In the genomic region with DNA sequence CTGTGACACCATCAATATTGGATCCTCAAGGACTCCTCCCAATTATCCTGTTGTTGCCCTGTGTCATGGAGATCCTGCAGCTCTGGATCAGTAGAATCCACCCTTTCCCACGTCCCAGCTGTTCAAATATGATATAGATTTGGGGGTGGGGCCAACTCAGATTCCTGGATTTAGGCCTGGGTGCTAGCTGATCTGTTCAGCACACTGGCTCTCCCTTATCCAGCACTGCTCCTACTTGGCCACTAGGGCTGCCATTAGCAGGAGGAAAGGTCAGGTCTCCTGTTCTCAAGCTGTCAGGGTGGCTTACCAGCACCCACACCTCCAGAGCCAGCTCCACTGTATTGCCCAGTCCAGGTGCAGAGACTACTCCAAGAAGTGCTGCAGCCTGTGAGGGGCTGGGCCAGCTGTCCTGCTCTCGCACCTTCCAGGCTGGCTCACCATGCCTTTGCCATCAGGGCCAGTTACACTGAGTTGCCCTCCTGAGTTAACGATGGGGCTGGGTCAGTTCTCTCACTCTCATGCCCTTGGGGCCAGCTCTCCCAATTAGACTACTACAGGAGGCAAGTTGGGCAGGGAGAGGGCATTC, we compare ENCODE assay signal across 12 mouse cellular contexts. TPM values are rescaled to one million over a fixed set of nuclear protein-coding genes. Genes with fewer than 3 reads are reported as not detected.
DNase-seq lines count a peak whose midpoint lies in the region; ATAC-seq and TF ChIP-seq lines count a peak whose summit lies in the region.
"Had no signal": no experiment of that assay in that cellular context is flagged by ENCODE, and none has a peak within 500 bp of the region (broad histone marks: within the 10 kb centered on the region; RNA-seq: fewer than 3 reads in every experiment).

No protein-coding gene starts in this region.

- 80% methylated on average over 3 of the region's 3 CpGs for WGBS in heart, adult 2 months
- WGBS in heart, embryonic 12.5 days = 64% methylated on average over 3 of the region's 3 CpGs
- 72% methylated on average over 3 of the region's 3 CpGs for WGBS in lung, adult 2 months
- 70% methylated on average over 3 of the region's 3 CpGs for WGBS in hindbrain, embryonic 10.5 days

- TF ChIP-seq POLR2A in heart, adult 2 months (IDR thresholded peaks at IDR 0.05; ENCODE audit: insufficient read depth, low read depth, low read length) = no peak
- no peak for TF ChIP-seq POLR2A in lung, adult 2 months (IDR thresholded peaks at IDR 0.05; ENCODE audit: borderline replicate concordance, extremely low read depth, low read depth, low read length)
- no peak for TF ChIP-seq POLR2A in ES-Bruce4 (IDR thresholded peaks at IDR 0.05; ENCODE audit: insufficient read depth, low read length)

- no peak for DNase-seq in heart, adult 2 months
- DNase-seq in lung, adult 2 months = no peak
- no peak for DNase-seq in lung, postnatal 4 days
- no peak for DNase-seq in left cerebral cortex, adult 8-10 months (ENCODE audit: low spot score in 2 of 2)
- no peak for DNase-seq in hindbrain, embryonic 10.5 days (ENCODE audit: low spot score)
- DNase-seq: adrenal gland, adult 8-10 months; midbrain, embryonic 14.5 days; right cerebral cortex, postnatal 25 days had no signal

- intact Hi-C loops in heart, adult 2 months (cut with DNase I) = no loop called here

- H3K79me2 ChIP-seq in heart, adult 2 months (replicated peaks; ENCODE audit: control insufficient read depth, insufficient read depth, low read length) = no peaks in the 10 kb centered on the region

- H3K36me3 ChIP-seq in heart, adult 2 months (ENCODE audit: control insufficient read depth, insufficient read depth, low read length) = no peaks in the 10 kb centered on the region
- no peaks in the 10 kb centered on the region for H3K36me3 ChIP-seq in heart, embryonic 12.5 days
- no peaks in the 10 kb centered on the region for H3K36me3 ChIP-seq in ES-Bruce4 (ENCODE audit: control insufficient read depth, insufficient read depth, low read length, poor library complexity, severe bottlenecking)
- no peaks in the 10 kb centered on the region for H3K36me3 ChIP-seq in hindbrain, embryonic 10.5 days
- H3K36me3 ChIP-seq: neural tube, embryonic 15.5 days had no signal

- no peak for ATAC-seq in heart, embryonic 12.5 days (ENCODE audit: insufficient number of reproducible peaks, low FRiP score)
- ATAC-seq in erythroid progenitor cell, adult 5-6 weeks (replicated peaks; ENCODE audit: low FRiP score, poor library complexity, severe bottlenecking) = peak; percentile 72

- H3K4me2 ChIP-seq in heart, embryonic 12.5 days = no peak overlapping the region
- H3K4me2 ChIP-seq: neural tube, embryonic 15.5 days had no signal

- peak; percentile 29 for TF ChIP-seq CTCF in heart, adult 2 months (IDR thresholded peaks at IDR 0.05)
- peak; percentile 32; the same call in 1 of the 2 replicates for TF ChIP-seq CTCF in lung, adult 2 months (IDR thresholded peaks at IDR 0.05; ENCODE audit: insufficient read depth, low read length)
- TF ChIP-seq CTCF in ES-Bruce4 (IDR thresholded peaks at IDR 0.05; ENCODE audit: low read depth, low read length) = peak; percentile 28

- no peak overlapping the region for H3K9ac ChIP-seq in heart, adult 2 months (ENCODE audit: low read depth, low read length)
- no peak overlapping the region for H3K9ac ChIP-seq in heart, embryonic 12.5 days
- no peak overlapping the region for H3K9ac ChIP-seq in ES-Bruce4 (ENCODE audit: low read depth, poor library complexity, severe bottlenecking)
- H3K9ac ChIP-seq: neural tube, embryonic 15.5 days had no signal

- no peak for TF ChIP-seq EP300 in heart, adult 2 months (IDR thresholded peaks at IDR 0.05; ENCODE audit: insufficient read depth, low read depth, low read length)
- TF ChIP-seq EP300 in ES-Bruce4 (IDR thresholded peaks at IDR 0.05; ENCODE audit: insufficient read depth, low read depth, low read length) = no peak

- no peak overlapping the region for H3K4me3 ChIP-seq in heart, adult 2 months
- no peak overlapping the region for H3K4me3 ChIP-seq in heart, embryonic 12.5 days
- no peak overlapping the region for H3K4me3 ChIP-seq in lung, adult 2 months (replicated peaks; ENCODE audit: extremely low read depth, low read depth, low read length)
- no peak overlapping the region for H3K4me3 ChIP-seq in ES-Bruce4 (ENCODE audit: low read depth, low read length)
- no peak overlapping the region for H3K4me3 ChIP-seq in hindbrain, embryonic 10.5 days
- H3K4me3 ChIP-seq: neural tube, embryonic 15.5 days had no signal

- H3K9me3 ChIP-seq in heart, embryonic 12.5 days (replicated peaks) = no peaks in the 10 kb centered on the region
- no peaks in the 10 kb centered on the region for H3K9me3 ChIP-seq in ES-Bruce4 (replicated peaks; ENCODE audit: control insufficient read depth, insufficient read depth, low read length, poor library complexity, severe bottlenecking)
- H3K9me3 ChIP-seq in hindbrain, embryonic 10.5 days = no peaks in the 10 kb centered on the region
- H3K9me3 ChIP-seq: neural tube, embryonic 15.5 days had no signal

- H3K27me3 ChIP-seq in heart, adult 2 months (ENCODE audit: control insufficient read depth, insufficient read depth, low read length) = no peaks in the 10 kb centered on the region
- no peaks in the 10 kb centered on the region for H3K27me3 ChIP-seq in heart, embryonic 12.5 days (replicated peaks)
- no peaks in the 10 kb centered on the region for H3K27me3 ChIP-seq in ES-Bruce4 (ENCODE audit: control insufficient read depth, insufficient read depth, low read length, poor library complexity, severe bottlenecking)
- no peaks in the 10 kb centered on the region for H3K27me3 ChIP-seq in hindbrain, embryonic 10.5 days (ENCODE audit: insufficient read depth, poor library complexity, severe bottlenecking)
- H3K27me3 ChIP-seq: neural tube, embryonic 15.5 days had no signal

- H3K4me1 ChIP-seq in heart, adult 2 months (ENCODE audit: control insufficient read depth, insufficient read depth, low read length) = no peaks in the 10 kb centered on the region
- H3K4me1 ChIP-seq in heart, embryonic 12.5 days (replicated peaks) = peaks cover 18% of the 10 kb centered on the region
- no peaks in the 10 kb centered on the region for H3K4me1 ChIP-seq in lung, adult 2 months (ENCODE audit: control insufficient read depth, insufficient read depth, low read length)
- no peaks in the 10 kb centered on the region for H3K4me1 ChIP-seq in ES-Bruce4 (ENCODE audit: control insufficient read depth, insufficient read depth, low read length)
- peaks cover 4% of the 10 kb centered on the region; the same call in 1 of the 2 replicates for H3K4me1 ChIP-seq in hindbrain, embryonic 10.5 days (replicated peaks)
- H3K4me1 ChIP-seq: neural tube, embryonic 15.5 days had no signal

- H3K27ac ChIP-seq in heart, adult 2 months = no peak overlapping the region
- no peak overlapping the region for H3K27ac ChIP-seq in heart, embryonic 12.5 days (ENCODE audit: poor library complexity, severe bottlenecking)
- H3K27ac ChIP-seq in ES-Bruce4 (ENCODE audit: insufficient read depth, low read length) = no peak overlapping the region
- H3K27ac ChIP-seq in hindbrain, embryonic 10.5 days = no peak overlapping the region
- H3K27ac ChIP-seq: neural tube, embryonic 15.5 days had no signal

RNA-seq across cellular contexts. Expression of a gene that starts 10.0 kb away (rescaled TPM):
- total RNA-seq in heart, adult 2 months (2021) = 10 to 100 TPM; 25.6 to 25.9 TPM
- 17.9 and 30.0 TPM in 2 replicates for polyA plus RNA-seq in heart, adult 2 months (2012; rRNA removed)
- 219 and 235 TPM in 2 replicates for polyA plus RNA-seq in heart, embryonic 12.5 days (2016; fragmentation: Nextera tagmentation; extraction: Ambion mirVana)
- 103 and 123 TPM in 2 replicates for polyA plus RNA-seq in lung, adult 2 months (2012; rRNA removed)
- polyA plus RNA-seq in ES-Bruce4 (2011; ENCODE audit: insufficient read depth, insufficient read length, low read depth, missing spikeins) = 157 and 172 TPM in 2 replicates
- 89.7 and 97.3 TPM in 2 replicates for total RNA-seq in erythroid progenitor cell, adult 5-6 weeks (2015; ENCODE audit: low replicate concordance)
- 76.2 and 81.0 TPM in 2 replicates for total RNA-seq in erythroid progenitor cell, adult 5-6 weeks (2017; ENCODE audit: low replicate concordance)
- total RNA-seq in left cerebral cortex, adult 8-10 months (2022) = 100 to 1,000 TPM; 200 to 257 (median 222) TPM
- 111 and 143 TPM in 2 replicates for polyA plus RNA-seq in hindbrain, embryonic 10.5 days (2016; fragmentation: Nextera tagmentation; extraction: Ambion mirVana)
